Mouse (Mus musculus): ENCODE measurements around the gene Vax1. TPM values are rescaled to one million over a fixed set of nuclear protein-coding genes. Genes with fewer than 3 reads are reported as not detected.
A peak's percentile ranks its signal among the peaks of the same experiment; 100 is the strongest.

Vax1 gene
- total RNA-seq, 1 experiment from 2014 or later: not detected

- no peak for DNase-seq
Measured at GRCm38 (mm10) chr19:59169143-59169935, 517 bp downstream of the Vax1 start.

GRCm38 (mm10) chr19:59168386-59168905 lies 1.4 kb downstream of the Vax1 start:
- no peak for DNase-seq

- DNase-seq: no peak
Measured at GRCm38 (mm10) chr19:59167871-59168270, 2.0 kb downstream of the Vax1 start.

GRCm38 (mm10) chr19:59166879-59167278 lies 3.0 kb downstream of the Vax1 start:
- no peak for DNase-seq

GRCm38 (mm10) chr19:59166311-59166761 lies 3.5 kb downstream of the Vax1 start:
- peak; percentile 38 for DNase-seq

GRCm38 (mm10) chr19:59165577-59165976 lies 4.3 kb downstream of the Vax1 start:
- DNase-seq: no peak

- no peak for DNase-seq
Measured at GRCm38 (mm10) chr19:59164896-59165560, 4.8 kb downstream of the Vax1 start.

- DNase-seq: no peak
Measured at GRCm38 (mm10) chr19:59164111-59164510, 5.7 kb downstream of the Vax1 start.

- no peak for DNase-seq
Measured at GRCm38 (mm10) chr19:59156702-59157101, 13.2 kb downstream of the Vax1 start.

- DNase-seq: no peak
Measured at GRCm38 (mm10) chr19:59154171-59154570, 15.7 kb downstream of the Vax1 start.

GRCm38 (mm10) chr19:59145492-59146140 lies 24.2 kb downstream of the Vax1 start:
- no peak for DNase-seq

GRCm38 (mm10) chr19:59145064-59145463 lies 24.8 kb downstream of the Vax1 start:
- no peak for DNase-seq

- DNase-seq: no peak
Measured at GRCm38 (mm10) chr19:59142206-59142605, 27.6 kb downstream of the Vax1 start.

GRCm38 (mm10) chr19:59135387-59135786 lies 34.5 kb downstream of the Vax1 start:
- no peak for DNase-seq

GRCm38 (mm10) chr19:59134916-59135315 lies 34.9 kb downstream of the Vax1 start:
- DNase-seq: no peak

- DNase-seq: no peak
Measured at GRCm38 (mm10) chr19:59133202-59133601, 36.7 kb downstream of the Vax1 start.

- DNase-seq: no peak
Measured at GRCm38 (mm10) chr19:59129671-59130070, 40.2 kb downstream of the Vax1 start.

- no peak for DNase-seq
Measured at GRCm38 (mm10) chr19:59128531-59129204, 41.2 kb downstream of the Vax1 start.

GRCm38 (mm10) chr19:59127424-59127823 lies 42.4 kb downstream of the Vax1 start:
- no peak for DNase-seq

All from adrenal gland, postnatal 14 days (tissue).